Mouse (Mus musculus): ENCODE measurements at regions not wholly inside any gene's neighbourhood (a gene's known extent, or its start where the extent isn't known, plus 50 kb on each side); places are given as distances from the start of the nearest gene placed in this dataset.

DNA sequence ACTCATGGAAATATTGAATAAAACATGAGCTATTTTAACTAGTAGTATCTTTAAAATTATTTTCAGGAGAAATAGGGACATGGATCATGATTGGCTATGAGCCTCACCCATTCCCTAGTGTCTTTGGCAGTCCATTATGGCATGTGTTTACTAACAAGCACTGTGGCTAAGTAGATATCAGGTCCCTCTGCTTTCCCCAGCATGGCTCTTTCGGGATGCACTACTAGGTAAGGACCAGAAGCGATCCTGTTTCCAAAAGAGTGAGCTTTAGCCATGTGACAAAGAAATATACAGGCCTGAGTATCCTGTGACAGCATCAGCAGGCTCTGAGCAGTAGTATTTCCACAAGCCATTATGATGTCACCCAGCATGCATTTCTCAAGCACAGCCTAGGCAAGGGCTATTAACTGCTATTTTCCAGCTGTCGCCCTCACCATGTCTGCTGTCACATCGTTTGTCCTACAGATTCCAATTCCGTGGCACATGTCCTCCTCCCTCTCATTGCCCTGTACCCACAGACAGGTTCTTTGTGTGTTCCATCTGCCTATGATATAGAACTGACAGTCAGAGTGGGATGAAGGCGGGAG, 882.1 kb downstream of the Ntrk3 start:
- no peaks in the 10 kb centered on the region for H3K36me3 ChIP-seq (ENCODE audit: insufficient read depth, low read length)
- no peaks in the 10 kb centered on the region for H3K9me3 ChIP-seq (ENCODE audit: low read length)
- no peaks in the 10 kb centered on the region for H3K4me1 ChIP-seq (replicated peaks; ENCODE audit: low read depth, low read length)
- H3K27me3 ChIP-seq (ENCODE audit: insufficient read depth, low read length): no peaks in the 10 kb centered on the region
- no peak for TF ChIP-seq CTCF (conservative IDR thresholded peaks at IDR 0.05; ENCODE audit: low read length)
- no peak overlapping the region for H3K4me3 ChIP-seq (replicated peaks; ENCODE audit: low read length)

GRCm38 (mm10) chr7:77855077-77855476, 882.7 kb downstream of the Ntrk3 start:
- H3K4me3 ChIP-seq (replicated peaks; ENCODE audit: low read length): no peak overlapping the region
- TF ChIP-seq POU5F1 (IDR thresholded peaks at IDR 0.05; ENCODE audit: borderline replicate concordance, low read length) (no peak), NANOG (IDR thresholded peaks at IDR 0.05; ENCODE audit: borderline replicate concordance, low read length) (no peak), CTCF (conservative IDR thresholded peaks at IDR 0.05; ENCODE audit: low read length) (no peak)

DNA sequence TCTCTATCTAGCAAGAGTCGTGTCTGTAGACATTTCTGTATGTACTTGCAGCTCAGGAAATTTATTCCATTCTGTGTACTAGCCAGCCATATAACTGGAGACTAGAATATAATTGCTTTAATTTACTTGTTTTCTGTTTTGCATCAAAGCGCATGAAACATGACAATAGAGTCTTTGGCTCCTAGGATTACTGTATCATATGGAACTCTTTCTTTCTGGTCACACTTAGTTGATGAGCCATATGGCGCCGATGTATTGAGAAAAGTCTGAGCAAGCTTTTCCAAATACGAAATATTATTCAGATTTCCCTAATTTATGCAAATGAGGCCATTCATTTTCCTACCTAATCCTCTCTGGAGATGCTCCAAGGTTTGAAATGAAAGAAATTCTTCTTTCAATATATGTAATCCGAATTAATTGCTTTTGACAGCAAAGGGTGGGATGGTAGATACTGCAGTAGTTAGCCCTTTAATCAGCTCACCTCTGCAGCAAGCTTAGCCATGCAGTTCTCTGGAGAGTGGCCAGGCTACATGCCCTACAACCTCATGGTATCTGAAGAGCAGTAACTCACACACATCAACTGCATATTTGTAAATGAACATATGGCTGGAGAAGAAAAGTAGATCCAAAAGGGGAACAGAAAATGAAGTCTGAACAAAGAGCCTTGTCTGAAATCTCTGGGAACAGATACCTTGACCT, 913.4 kb downstream of the Ntrk3 start:
- Histone ChIP-seq H3K4me3 (replicated peaks; ENCODE audit: low read length) (no peak overlapping the region), H3K9me3 (ENCODE audit: low read length) (no peaks in the 10 kb centered on the region), H3K27me3 (ENCODE audit: insufficient read depth, low read length) (no peaks in the 10 kb centered on the region; the same call in 1 of the 2 replicates), H3K36me3 (ENCODE audit: insufficient read depth, low read length) (no peaks in the 10 kb centered on the region), H3K4me1 (replicated peaks; ENCODE audit: low read depth, low read length) (no peaks in the 10 kb centered on the region)
- no peak for TF ChIP-seq NANOG (IDR thresholded peaks at IDR 0.05; ENCODE audit: borderline replicate concordance, low read length)
- no peak for TF ChIP-seq POU5F1 (IDR thresholded peaks at IDR 0.05; ENCODE audit: borderline replicate concordance, low read length)
- no peak for TF ChIP-seq CTCF (conservative IDR thresholded peaks at IDR 0.05; ENCODE audit: low read length)

More at GRCm38 (mm10) chr7:77855077-77855476, 882.7 kb downstream of the Ntrk3 start:
- Histone ChIP-seq H3K4me1 (replicated peaks; ENCODE audit: low read depth, low read length) (no peaks in the 10 kb centered on the region), H3K27me3 (ENCODE audit: insufficient read depth, low read length) (no peaks in the 10 kb centered on the region), H3K36me3 (ENCODE audit: insufficient read depth, low read length) (no peaks in the 10 kb centered on the region), H3K9me3 (ENCODE audit: low read length) (no peaks in the 10 kb centered on the region)

DNA sequence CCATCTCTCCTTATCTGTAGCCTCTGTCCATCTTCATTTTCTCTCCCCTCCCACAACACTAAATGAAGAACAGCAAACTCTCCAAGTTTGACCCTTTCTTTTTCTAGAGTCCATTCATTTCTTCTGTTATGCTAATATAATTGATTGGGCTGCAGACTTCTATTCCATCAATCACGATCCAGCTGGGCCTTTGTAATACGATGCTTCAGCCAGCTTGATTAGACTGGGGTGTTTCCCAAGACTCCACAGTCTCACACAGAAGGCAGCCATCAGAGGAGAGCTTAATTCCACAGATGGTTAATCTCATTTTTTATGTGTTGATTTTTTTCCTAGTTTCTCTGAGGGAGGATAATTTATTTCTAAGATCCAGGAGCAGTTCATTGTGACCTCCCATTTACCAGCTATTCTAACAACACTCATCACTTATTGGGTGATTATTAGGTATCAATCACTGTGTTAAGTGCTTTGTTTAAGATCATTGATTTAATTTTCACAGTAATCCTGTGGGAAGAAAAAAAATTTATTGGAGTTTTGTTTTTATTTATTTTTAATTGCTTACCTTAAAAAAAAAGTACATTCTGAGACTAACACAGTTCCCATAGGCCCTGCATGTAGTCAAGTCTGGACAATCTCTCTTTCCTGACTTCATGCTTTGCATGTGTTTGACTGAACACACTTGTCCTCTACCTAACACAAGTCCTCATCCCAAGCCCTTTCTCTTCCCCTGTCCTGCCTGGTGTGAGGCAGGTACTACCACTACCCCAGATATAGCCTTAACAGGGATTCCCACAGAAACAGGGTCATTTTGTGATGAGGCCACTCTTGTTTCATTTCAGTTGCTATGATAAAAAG, 925.5 kb downstream of the Ntrk3 start:
- Histone ChIP-seq H3K4me3 (replicated peaks; ENCODE audit: low read length) (no peak overlapping the region), H3K27me3 (ENCODE audit: insufficient read depth, low read length) (no peaks in the 10 kb centered on the region), H3K9me3 (ENCODE audit: low read length) (no peaks in the 10 kb centered on the region), H3K36me3 (ENCODE audit: insufficient read depth, low read length) (no peaks in the 10 kb centered on the region), H3K4me1 (replicated peaks; ENCODE audit: low read depth, low read length) (peaks cover 8% of the 10 kb centered on the region)
- TF ChIP-seq NANOG (IDR thresholded peaks at IDR 0.05; ENCODE audit: borderline replicate concordance, low read length) (peak; percentile 94), POU5F1 (IDR thresholded peaks at IDR 0.05; ENCODE audit: borderline replicate concordance, low read length) (no peak; the same call in 1 of the 2 replicates)

- Histone ChIP-seq H3K9me3 (ENCODE audit: low read length) (peaks cover 7% of the 10 kb centered on the region; the same call in 1 of the 2 replicates), H3K4me1 (replicated peaks; ENCODE audit: low read depth, low read length) (no peaks in the 10 kb centered on the region), H3K27me3 (ENCODE audit: insufficient read depth, low read length) (0 out of 2 replicates have a peak, but pooled peaks cover 2% of the 10 kb centered on the region), H3K36me3 (ENCODE audit: insufficient read depth, low read length) (no peaks in the 10 kb centered on the region), H3K4me3 (replicated peaks; ENCODE audit: low read length) (no peak overlapping the region)
- no peak for TF ChIP-seq NANOG (IDR thresholded peaks at IDR 0.05; ENCODE audit: borderline replicate concordance, low read length)
- no peak for TF ChIP-seq POU5F1 (IDR thresholded peaks at IDR 0.05; ENCODE audit: borderline replicate concordance, low read length)
- TF ChIP-seq CTCF (conservative IDR thresholded peaks at IDR 0.05; ENCODE audit: low read length): no peak
Observed at GRCm38 (mm10) chr7:77786801-77787200, 951.0 kb downstream of the Ntrk3 start.

DNA sequence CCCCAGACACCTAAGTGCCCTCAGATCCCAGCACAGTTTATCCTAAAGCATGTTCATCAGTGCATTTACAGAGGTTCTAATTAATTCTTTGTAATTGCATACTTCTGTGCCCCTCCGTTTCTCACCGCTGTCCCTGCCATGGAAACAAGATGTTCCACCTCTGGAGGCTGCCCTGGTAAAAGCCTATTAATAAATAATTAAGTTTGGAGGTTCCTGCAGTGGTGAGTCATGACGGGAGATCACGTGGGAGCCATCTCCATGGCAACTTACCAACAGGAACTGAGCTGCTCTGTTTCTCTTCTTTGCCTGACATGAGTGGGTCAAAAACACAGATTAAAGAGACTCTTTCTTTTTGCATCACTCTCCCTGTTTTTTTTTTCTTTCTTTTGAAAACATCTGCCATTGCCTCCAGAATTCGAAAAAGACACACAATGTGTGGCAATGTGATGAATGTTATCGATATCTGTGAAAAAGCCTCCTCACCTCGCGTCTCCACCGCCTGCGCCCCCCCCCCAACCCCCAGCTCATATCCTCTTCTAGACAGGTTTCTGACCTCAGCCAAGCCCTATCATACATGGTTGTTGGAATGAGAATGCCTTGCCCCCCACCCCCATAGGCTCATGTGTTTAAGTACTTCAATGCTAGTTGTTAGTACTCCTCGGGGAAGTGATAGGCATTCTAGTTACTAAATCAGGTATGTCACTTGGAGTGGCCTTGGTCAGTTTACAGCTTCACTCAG, 965.9 kb downstream of the Ntrk3 start:
- Histone ChIP-seq H3K4me1 (replicated peaks; ENCODE audit: low read depth, low read length) (no peaks in the 10 kb centered on the region), H3K27me3 (ENCODE audit: insufficient read depth, low read length) (no peaks in the 10 kb centered on the region), H3K9me3 (ENCODE audit: low read length) (no peaks in the 10 kb centered on the region), H3K4me3 (replicated peaks; ENCODE audit: low read length) (no peak overlapping the region), H3K36me3 (ENCODE audit: insufficient read depth, low read length) (no peaks in the 10 kb centered on the region)
- TF ChIP-seq CTCF (conservative IDR thresholded peaks at IDR 0.05; ENCODE audit: low read length) (no peak), NANOG (IDR thresholded peaks at IDR 0.05; ENCODE audit: borderline replicate concordance, low read length) (no peak), POU5F1 (IDR thresholded peaks at IDR 0.05; ENCODE audit: borderline replicate concordance, low read length) (no peak)

DNA sequence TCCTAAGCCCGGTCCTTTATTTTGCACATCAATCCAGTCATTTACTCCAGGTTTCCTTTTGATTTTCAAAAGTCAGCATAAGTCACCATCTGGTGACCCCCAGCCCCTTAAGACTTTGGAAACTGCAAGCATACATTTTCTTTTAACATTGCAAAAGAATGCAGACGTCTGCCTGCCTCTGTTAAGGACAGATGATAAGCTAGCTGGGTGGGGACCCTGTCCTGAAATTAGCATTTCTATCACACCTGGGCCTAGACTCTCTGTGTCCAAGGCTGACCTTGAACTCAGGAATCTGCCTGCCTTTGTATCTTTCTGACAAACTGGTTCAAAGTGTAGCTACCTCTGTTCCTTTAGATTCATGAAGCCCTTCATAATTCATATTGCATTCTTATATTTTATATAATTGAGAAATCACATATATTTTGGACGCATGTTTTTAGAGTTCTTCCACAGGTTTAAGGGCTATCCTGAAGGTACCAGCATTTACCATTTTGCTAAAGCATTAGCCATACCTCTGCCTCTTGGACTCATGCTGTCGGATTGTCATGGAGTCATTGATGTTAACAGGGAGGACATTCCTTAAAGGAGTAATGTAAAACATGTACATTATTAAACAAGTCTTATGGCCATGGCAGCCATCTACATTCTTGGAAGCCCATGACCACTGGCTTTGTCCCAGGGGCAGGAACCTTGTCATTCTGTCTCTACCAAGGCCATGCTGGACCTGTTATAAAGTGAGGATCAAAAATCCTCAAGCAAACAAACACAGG, 998.6 kb downstream of the Ntrk3 start:
- peaks cover 17% of the 10 kb centered on the region for H3K4me1 ChIP-seq (replicated peaks; ENCODE audit: low read depth, low read length)
- H3K36me3 ChIP-seq (ENCODE audit: insufficient read depth, low read length): peaks cover 6% of the 10 kb centered on the region; the same call in 1 of the 2 replicates
- no peak for TF ChIP-seq CTCF (conservative IDR thresholded peaks at IDR 0.05; ENCODE audit: low read length)
- no peak for TF ChIP-seq NANOG (IDR thresholded peaks at IDR 0.05; ENCODE audit: borderline replicate concordance, low read length)
- TF ChIP-seq POU5F1 (IDR thresholded peaks at IDR 0.05; ENCODE audit: borderline replicate concordance, low read length): 0 out of 2 replicates have a peak, but pooled peaks have one; percentile 5
- no peaks in the 10 kb centered on the region for H3K27me3 ChIP-seq (ENCODE audit: insufficient read depth, low read length)
- peaks cover 57% of the 10 kb centered on the region for H3K9me3 ChIP-seq (ENCODE audit: low read length)
- no peak overlapping the region for H3K4me3 ChIP-seq (replicated peaks; ENCODE audit: low read length)

Measured in E14TG2a.4 (cell line).